Mouse (Mus musculus) heart, adult 11 months (tissue): ENCODE measurements around the gene Teddm1a.

ENCODE experiments used
- DNase-seq: peaks from one replicate; pipeline ENCODE4 v3.0.0; 2022

Teddm1a gene

DNA sequence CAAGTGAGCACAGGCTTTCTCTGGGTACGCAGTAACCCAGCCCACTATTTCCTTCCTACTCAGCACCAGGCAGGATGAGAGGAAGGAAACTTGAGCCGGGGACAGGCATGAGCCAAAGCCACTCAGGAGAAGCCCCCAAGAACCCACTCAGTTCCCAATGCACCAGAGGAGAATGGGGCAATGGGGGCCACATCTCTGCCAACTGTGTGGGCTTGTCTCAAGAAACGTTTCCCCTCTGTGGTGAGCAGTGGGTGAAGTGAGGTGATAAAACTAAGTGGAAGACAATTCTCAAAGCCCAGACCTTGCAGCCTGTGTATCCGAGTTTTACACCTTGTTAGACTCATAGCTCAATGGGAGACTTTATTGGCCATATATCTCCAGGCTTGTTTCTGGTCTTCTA, at the start of gene Teddm1a:
TSS of gene Teddm1a (plus strand) at position 301 of the 400 bp plus-strand sequence.
- peak; percentile 55 for DNase-seq

- DNase-seq: no peak
These were observed 49.3 kb upstream of the Teddm1a start for GRCm38 (mm10) chr1:153842121-153842740.

GRCm38 (mm10) chr1:153844042-153844441, 47.5 kb upstream of the Teddm1a start, which contains the start of gene Rgsl1:
Gene Rgsl1 (minus strand): TSS chr1:153844142.
- DNase-seq: no peak

GRCm38 (mm10) chr1:153846420-153846819, 45.1 kb upstream of the Teddm1a start:
- peak; percentile 79 for DNase-seq

DNA sequence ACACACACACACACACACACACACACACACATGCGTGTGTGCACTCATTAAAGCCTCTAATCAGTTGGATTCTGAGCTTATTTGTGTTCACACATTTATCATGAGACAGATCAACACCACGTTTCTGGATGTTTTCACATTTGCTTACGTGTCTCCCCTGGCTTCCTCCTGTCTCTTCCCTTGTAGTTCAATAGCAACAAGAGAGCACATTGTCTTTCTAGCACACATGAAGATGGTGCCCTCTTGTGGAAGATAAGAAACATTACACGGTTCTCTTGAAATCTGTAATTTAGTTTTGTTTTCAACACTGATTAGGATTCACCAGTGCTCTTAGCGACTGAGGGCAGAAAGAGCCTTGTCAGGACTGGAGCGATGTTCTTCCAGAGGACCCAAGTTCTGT, 44.7 kb upstream of the Teddm1a start:
- DNase-seq: peak; percentile 25

- DNase-seq: peak; percentile 41
These were observed 38.8 kb upstream of the Teddm1a start for GRCm38 (mm10) chr1:153852696-153853095.

- peak; percentile 77 for DNase-seq
These were observed 35.6 kb upstream of the Teddm1a start for GRCm38 (mm10) chr1:153855946-153856345.

GRCm38 (mm10) chr1:153874045-153874444, 17.5 kb upstream of the Teddm1a start, which contains the start of gene Teddm1b:
Gene Teddm1b (plus strand): TSS chr1:153874345.
- peak; percentile 39 for DNase-seq

DNA sequence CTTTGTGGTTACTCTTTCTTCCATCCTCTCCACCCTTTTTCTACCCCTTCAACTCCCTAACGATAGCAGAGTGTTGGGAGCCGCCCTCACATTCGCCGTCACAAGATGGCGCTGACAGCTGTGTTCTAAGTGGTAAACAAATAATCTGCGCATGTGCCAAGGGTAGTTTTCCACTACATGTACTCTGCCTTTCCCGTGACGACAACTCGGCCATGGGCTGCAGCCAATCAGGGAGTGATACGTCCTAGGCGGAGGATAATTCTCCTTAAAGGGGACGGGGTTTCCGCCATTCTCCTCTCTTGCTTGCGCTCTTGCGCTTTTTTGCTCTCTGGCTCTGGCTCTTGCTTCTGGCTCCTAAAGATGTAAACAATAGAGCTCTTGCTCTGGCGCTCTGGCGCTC, 11.2 kb upstream of the Teddm1a start:
- peak; percentile 94 for DNase-seq

DNA sequence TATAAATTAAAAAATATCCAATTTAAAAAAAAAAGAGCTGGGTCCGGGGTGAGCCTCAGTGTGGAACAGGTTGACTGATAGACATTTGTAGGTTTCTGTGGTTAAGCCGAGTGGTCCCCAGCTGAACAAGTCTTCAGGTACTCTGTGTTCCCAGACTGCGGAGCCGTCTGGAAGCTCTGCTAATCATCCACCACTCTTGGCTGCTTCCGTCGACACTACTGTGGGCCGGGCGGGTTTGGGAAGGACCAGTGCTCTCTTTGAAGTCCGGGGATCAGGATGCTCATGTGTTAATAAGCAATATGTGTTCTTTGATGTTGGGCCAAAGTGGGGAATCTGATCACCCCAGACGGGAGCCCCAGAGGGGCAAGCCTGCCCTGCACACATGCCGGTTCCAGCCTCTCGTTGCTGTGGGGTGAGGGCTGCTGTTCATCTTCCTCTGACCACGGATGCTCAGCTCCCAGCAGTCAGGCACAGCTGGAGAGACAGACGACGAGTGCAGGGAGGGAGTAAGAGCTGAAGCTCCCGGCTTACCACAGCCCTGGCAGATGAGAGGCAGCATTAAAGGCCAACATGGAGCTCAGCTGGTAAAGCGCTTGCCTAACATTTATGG, 5.4 kb upstream of the Teddm1a start:
- DNase-seq: peak; percentile 40

DNA sequence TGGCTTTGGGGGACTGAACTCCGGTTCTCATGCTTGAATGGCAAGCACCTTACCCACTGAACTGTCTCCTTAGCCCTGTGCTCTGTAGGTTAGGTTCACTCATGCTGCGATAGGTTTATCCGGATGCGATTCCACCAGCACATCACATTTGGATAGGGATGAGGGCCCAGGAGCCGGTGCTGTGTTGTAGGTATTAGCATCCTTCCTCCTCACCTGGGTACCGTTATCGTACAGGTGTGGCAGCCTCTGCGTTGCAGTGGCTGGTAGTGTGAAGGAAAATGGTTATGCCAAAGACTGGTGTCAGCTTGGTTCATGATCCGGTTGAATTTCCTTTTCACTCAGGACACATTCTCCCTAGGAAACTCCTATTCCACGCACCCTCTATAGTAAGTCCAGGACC, 1.4 kb upstream of the Teddm1a start:
- DNase-seq: peak; percentile 85

DNA sequence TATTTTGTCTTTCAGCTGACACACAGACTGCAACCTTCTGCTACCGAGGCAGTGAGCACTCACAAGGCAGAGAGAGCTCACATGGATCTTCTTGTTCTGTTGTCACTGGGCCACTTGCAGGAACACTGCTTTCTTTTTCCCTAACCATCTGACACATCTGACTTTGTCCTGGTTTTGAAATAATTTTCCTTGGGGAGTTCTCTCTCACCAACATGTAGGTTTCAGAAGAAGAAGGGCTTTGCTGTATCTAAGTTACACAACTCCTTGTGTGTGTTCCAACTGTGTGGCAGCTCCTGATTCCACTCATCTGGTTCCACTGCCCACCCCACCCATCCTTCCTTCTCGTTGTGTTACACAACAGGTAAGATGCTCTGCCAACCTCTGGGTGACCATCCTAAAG, 2.2 kb downstream of the Teddm1a start:
- DNase-seq: peak; percentile 91

- DNase-seq: peak; percentile 92
These were observed 2.8 kb downstream of the Teddm1a start for GRCm38 (mm10) chr1:153894201-153894893.

- DNase-seq: peak; percentile 94
These were observed 3.4 kb downstream of the Teddm1a start for GRCm38 (mm10) chr1:153894979-153895378.

GRCm38 (mm10) chr1:153897196-153897595, 5.7 kb downstream of the Teddm1a start:
- peak; percentile 82 for DNase-seq

- DNase-seq: peak; percentile 87
These were observed 7.6 kb downstream of the Teddm1a start for GRCm38 (mm10) chr1:153898989-153899730.

- peak; percentile 100 for DNase-seq
These were observed 8.3 kb downstream of the Teddm1a start, which contains the start of the genes Glul and Teddm2 for GRCm38 (mm10) chr1:153899731-153900380. Gene Glul (plus strand): TSS chr1:153899944. Gene Teddm2 (minus strand): TSS chr1:153900228.

- no peak for DNase-seq
These were observed 8.8 kb downstream of the Teddm1a start for GRCm38 (mm10) chr1:153900381-153900780.

DNA sequence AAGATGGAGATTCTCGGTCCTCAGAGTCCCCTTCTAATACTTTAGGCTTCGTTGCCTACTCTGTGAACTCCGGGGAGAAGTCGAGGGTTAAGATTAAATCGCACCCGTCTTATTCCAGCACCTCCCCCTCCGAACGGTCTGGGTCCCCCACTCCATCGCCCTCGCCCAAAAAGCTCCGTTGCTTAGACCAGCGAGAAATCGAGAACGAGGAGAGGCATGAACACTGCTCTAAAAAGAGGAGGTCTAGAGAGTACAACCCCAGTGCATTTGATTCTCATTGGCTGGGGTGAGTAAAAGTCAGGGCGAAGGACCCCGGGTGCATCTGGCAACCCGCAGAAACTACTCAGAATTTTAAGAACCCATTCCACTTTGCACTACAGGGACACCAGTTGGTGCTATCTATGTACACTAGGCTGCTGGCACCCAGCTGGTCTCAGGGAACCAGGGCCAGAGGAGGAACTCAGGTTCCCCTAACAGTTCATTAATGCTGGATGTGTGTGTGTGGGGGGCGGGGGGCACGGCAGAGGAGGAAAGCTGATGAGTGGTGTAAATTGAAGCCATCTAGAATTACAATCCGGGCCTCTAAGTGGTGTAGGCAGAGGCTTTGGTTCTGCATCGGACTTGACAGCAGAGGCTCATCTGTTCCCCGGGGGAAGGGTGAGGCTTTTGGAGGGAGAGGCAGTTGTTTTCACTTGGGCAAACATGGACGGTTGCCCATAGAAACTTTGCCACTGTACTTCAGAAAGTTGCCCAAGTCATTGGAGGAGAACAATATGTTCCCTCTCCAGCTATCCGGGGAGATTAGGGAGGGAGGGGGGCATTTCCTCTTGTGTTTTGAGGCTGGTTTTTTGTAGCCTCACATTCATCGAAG, 9.6 kb downstream of the Teddm1a start:
- peak; percentile 98 for DNase-seq

- peak; percentile 88 for DNase-seq
These were observed 11.5 kb downstream of the Teddm1a start for GRCm38 (mm10) chr1:153903006-153903405.

GRCm38 (mm10) chr1:153904236-153904635, 12.7 kb downstream of the Teddm1a start:
- DNase-seq: peak; percentile 68
